Mouse (Mus musculus): ENCODE data around the gene Atg5.

- TF ChIP-seq GATA1 (IDR thresholded peaks at IDR 0.05; ENCODE audit: low read length) (no peak), TAL1 (IDR thresholded peaks at IDR 0.05; ENCODE audit: low read length) (no peak)
Observed at GRCm38 (mm10) chr10:44338571-44338970, 70.4 kb downstream of the Atg5 start.
